Mouse (Mus musculus) lung, embryonic 16.5 days (tissue): ENCODE results near the gene Myl3. TPM values are rescaled to one million over a fixed set of nuclear protein-coding genes. Genes with fewer than 3 reads are reported as not detected.
A peak's percentile ranks its signal among the peaks of the same experiment; 100 is the strongest.

Experiments used
- ATAC-seq: fragments of 200-750 bp; cut with Nextera tagmentation; 2 replicates; pipeline ENCODE4 v1.8.0; 2017; ENCODE audit warnings: low read depth, mild to moderate bottlenecking, moderate library complexity
- H3K27ac ChIP-seq: fragments of 300-500 bp; sonication (generic); 2 replicates; pipeline ENCODE4 v1.5.1; 2014; ENCODE audit warnings: mild to moderate bottlenecking, control low read depth, low read length
- H3K27me3 ChIP-seq: fragments of 300-500 bp; sonication (generic); 2 replicates; pipeline ENCODE4 v1.6.1; 2014; ENCODE audit warnings: low read depth, low read length, mixed read lengths; ENCODE audit not compliant: control insufficient read depth, insufficient read depth
- H3K36me3 ChIP-seq: fragments of 300-500 bp; sonication (generic); 2 replicates; pipeline ENCODE4 v1.6.1; 2014; ENCODE audit warnings: low read length; ENCODE audit not compliant: control insufficient read depth, insufficient read depth
- H3K4me1 ChIP-seq: fragments of 300-500 bp; sonication (generic); replicated peaks from 2 replicates; pipeline ENCODE4 v1.6.1; 2014; ENCODE audit warnings: low read length, mixed read lengths; ENCODE audit not compliant: control insufficient read depth, insufficient read depth
- H3K4me2 ChIP-seq: fragments of 300-500 bp; sonication (generic); 2 replicates; pipeline ENCODE4 v1.6.1; 2014; ENCODE audit warnings: low read depth, low read length, control low read depth
- H3K4me3 ChIP-seq: fragments of 300-500 bp; sonication (generic); 2 replicates; pipeline ENCODE4 v1.5.1; 2014; ENCODE audit warnings: mild to moderate bottlenecking, low read length, control low read depth
- H3K9ac ChIP-seq: fragments of 300-500 bp; sonication (generic); 2 replicates; pipeline ENCODE4 v1.6.1; 2014; ENCODE audit warnings: low read length, control low read depth
- H3K9me3 ChIP-seq: fragments of 300-500 bp; sonication (generic); 2 replicates; pipeline ENCODE4 v1.6.1; 2016; ENCODE audit warnings: low read length; ENCODE audit not compliant: control insufficient read depth
- WGBS: fragments of 180-500 bp; shearing (Covaris S2); extraction: QIAGEN DNeasy Blood & Tissue Kit; methylation state at CpG from one replicate; pipeline ENCODE4 v1.1.7; 2014; 5-methylcytosine and 5-hydroxymethylcytosine counted together
- polyA plus RNA-seq: library from polyadenylated mRNA; unstranded; fragments of >200 nt; fragmentation: Nextera tagmentation; extraction: Ambion mirVana; gene quantifications from 2 replicates; pipeline ENCODE4 v1.2.1, GENCODE M21; 2015

Gene Myl3
- polyA plus RNA-seq, 1 experiment from 2014 or later: 10.6 TPM

- Histone ChIP-seq H3K27ac (peak overlapping the region; percentile 58), H3K4me1 (peaks cover 15% of the 10 kb centered on the region), H3K4me3 (peak overlapping the region; percentile 56), H3K36me3 (no peaks in the 10 kb centered on the region), H3K9ac (peak overlapping the region; percentile 69), H3K27me3 (no peaks in the 10 kb centered on the region), H3K4me2 (peak overlapping the region; percentile 92), H3K9me3 (no peaks in the 10 kb centered on the region)
- WGBS: under 1% methylated on average over 42 of the region's 43 CpGs
- peak; percentile 94 for ATAC-seq
These were observed 39.6 kb downstream of the Myl3 start for GRCm38 (mm10) chr9:110781256-110781721.

GRCm38 (mm10) chr9:110781731-110782130 is 40.1 kb downstream of the Myl3 start:
- WGBS: 0% methylated on average over 23 of the region's 23 CpGs

GRCm38 (mm10) chr9:110783611-110784010 is 42.0 kb downstream of the Myl3 start:
- Histone ChIP-seq H3K4me3 (no peak overlapping the region), H3K9ac (no peak overlapping the region), H3K27me3 (no peaks in the 10 kb centered on the region), H3K4me2 (no peak overlapping the region), H3K27ac (no peak overlapping the region), H3K36me3 (no peaks in the 10 kb centered on the region), H3K9me3 (no peaks in the 10 kb centered on the region), H3K4me1 (peaks cover 12% of the 10 kb centered on the region)
- WGBS: 26% methylated on average over 1 of the region's 1 CpGs
- ATAC-seq: no peak

More at GRCm38 (mm10) chr9:110781731-110782130, 40.1 kb downstream of the Myl3 start:
- Histone ChIP-seq H3K9ac (peak overlapping the region; percentile 69), H3K4me3 (peak overlapping the region; percentile 56), H3K4me2 (peak overlapping the region; percentile 92), H3K4me1 (peaks cover 15% of the 10 kb centered on the region), H3K9me3 (no peaks in the 10 kb centered on the region), H3K27me3 (no peaks in the 10 kb centered on the region), H3K27ac (peak overlapping the region; percentile 58), H3K36me3 (no peaks in the 10 kb centered on the region)
- peak; percentile 80 for ATAC-seq

GRCm38 (mm10) chr9:110788169-110788568 is 46.5 kb downstream of the Myl3 start:
- Histone ChIP-seq H3K4me1 (no peaks in the 10 kb centered on the region), H3K4me3 (no peak overlapping the region), H3K9me3 (no peaks in the 10 kb centered on the region; the same call in 1 of the 2 replicates), H3K9ac (no peak overlapping the region), H3K27ac (no peak overlapping the region), H3K4me2 (no peak overlapping the region), H3K27me3 (no peaks in the 10 kb centered on the region), H3K36me3 (no peaks in the 10 kb centered on the region)
- ATAC-seq: no peak
- 83% methylated on average over 3 of the region's 3 CpGs for WGBS

- Histone ChIP-seq H3K9me3 (no peaks in the 10 kb centered on the region; the same call in 1 of the 2 replicates), H3K27ac (no peak overlapping the region), H3K4me3 (no peak overlapping the region), H3K27me3 (no peaks in the 10 kb centered on the region), H3K4me1 (no peaks in the 10 kb centered on the region), H3K4me2 (no peak overlapping the region), H3K36me3 (no peaks in the 10 kb centered on the region), H3K9ac (no peak overlapping the region)
- WGBS: 51% methylated on average over 4 of the region's 4 CpGs
- ATAC-seq: 0 out of 2 replicates have a peak, but pooled peaks have one; percentile 23
These were observed 48.8 kb downstream of the Myl3 start for GRCm38 (mm10) chr9:110790462-110790861.

- Histone ChIP-seq H3K9me3 (no peaks in the 10 kb centered on the region), H3K36me3 (no peaks in the 10 kb centered on the region), H3K4me3 (no peak overlapping the region), H3K9ac (no peak overlapping the region), H3K27ac (no peak overlapping the region), H3K4me2 (no peak overlapping the region), H3K4me1 (no peaks in the 10 kb centered on the region), H3K27me3 (no peaks in the 10 kb centered on the region)
- no peak for ATAC-seq
- 78% methylated on average over 10 of the region's 10 CpGs for WGBS
These were observed 55.4 kb downstream of the Myl3 start for GRCm38 (mm10) chr9:110797013-110797412.

GRCm38 (mm10) chr9:110797866-110798265 is 56.2 kb downstream of the Myl3 start, which contains the start of gene Prss42:
Gene Prss42 (plus strand): TSS chr9:110798166.
- no peak for ATAC-seq
- 87% methylated on average over 14 of the region's 14 CpGs for WGBS
- Histone ChIP-seq H3K9me3 (no peaks in the 10 kb centered on the region), H3K4me1 (no peaks in the 10 kb centered on the region), H3K36me3 (no peaks in the 10 kb centered on the region), H3K27ac (no peak within 1 kb of the TSS), H3K9ac (no peak within 1 kb of the TSS), H3K27me3 (no peaks in the 10 kb centered on the region), H3K4me2 (no peak within 1 kb of the TSS), H3K4me3 (no peak within 1 kb of the TSS)

- H3K27me3 ChIP-seq: no peaks in the 10 kb centered on the region
- ATAC-seq: no peak
- H3K9ac ChIP-seq: no peak overlapping the region
- WGBS: 82% methylated on average over 8 of the region's 8 CpGs
- H3K4me1 ChIP-seq: no peaks in the 10 kb centered on the region
- no peaks in the 10 kb centered on the region for H3K36me3 ChIP-seq
- no peak overlapping the region for H3K4me3 ChIP-seq
- no peak overlapping the region for H3K4me2 ChIP-seq
- no peak overlapping the region for H3K27ac ChIP-seq
- H3K9me3 ChIP-seq: no peaks in the 10 kb centered on the region
These were observed 59.3 kb downstream of the Myl3 start for GRCm38 (mm10) chr9:110800834-110801479.

- Histone ChIP-seq H3K9me3 (no peaks in the 10 kb centered on the region), H3K4me1 (no peaks in the 10 kb centered on the region), H3K4me3 (no peak overlapping the region), H3K36me3 (no peaks in the 10 kb centered on the region), H3K9ac (no peak overlapping the region), H3K27me3 (no peaks in the 10 kb centered on the region), H3K27ac (no peak overlapping the region), H3K4me2 (no peak overlapping the region)
- no peak for ATAC-seq
- 70% methylated on average over 4 of the region's 4 CpGs for WGBS
These were observed 61.6 kb downstream of the Myl3 start for GRCm38 (mm10) chr9:110803294-110803693.
